Mouse (Mus musculus): Measurements from ENCODE around the gene Mcm2. TPM values are rescaled to one million over a fixed set of nuclear protein-coding genes. Genes with fewer than 3 reads are reported as not detected.

Mcm2 gene
- total and polyA plus RNA-seq, 2 experiments from 2014 or later, result 25.2 to 38.8 TPM

- no peak overlapping the region for H3K4me3 ChIP-seq (ENCODE audit: low read depth, low read length)
- TF ChIP-seq CTCF (IDR thresholded peaks at IDR 0.05; ENCODE audit: low read depth) (no peak), EP300 (IDR thresholded peaks at IDR 0.05; ENCODE audit: low read depth) (no peak)
- ATAC-seq (ENCODE audit: insufficient read depth, low read depth) (peak; percentile 54), DNase-seq (ENCODE audit: low spot score) (peak; percentile 52)
- peaks cover 24% of the 10 kb centered on the region for H3K4me1 ChIP-seq (ENCODE audit: control insufficient read depth, insufficient read depth)
- no peaks in the 10 kb centered on the region for H3K9me3 ChIP-seq (replicated peaks; ENCODE audit: control insufficient read depth, low read length)
- no peaks in the 10 kb centered on the region for H3K27me3 ChIP-seq (ENCODE audit: control insufficient read depth, insufficient read depth, low read length)
- no peak overlapping the region for H3K4me2 ChIP-seq (ENCODE audit: low read depth, low read length)
- WGBS, result 34% methylated on average over 5 of the region's 5 CpGs
- H3K27ac ChIP-seq (ENCODE audit: low read depth), result peak overlapping the region; percentile 67
- no peak overlapping the region for H3K9ac ChIP-seq (replicated peaks; ENCODE audit: low read depth, low read length)
- peaks cover 22% of the 10 kb centered on the region for H3K36me3 ChIP-seq (replicated peaks; ENCODE audit: control insufficient read depth, insufficient read depth, low read length)
These were observed 16.2 kb upstream of the Mcm2 start for GRCm38 (mm10) chr6:88914799-88915198.

GRCm38 (mm10) chr6:88913440-88913839 lies 14.9 kb upstream of the Mcm2 start:
- H3K4me3 ChIP-seq (ENCODE audit: low read depth, low read length), result no peak overlapping the region
- H3K9ac ChIP-seq (replicated peaks; ENCODE audit: low read depth, low read length), result no peak overlapping the region
- no peak overlapping the region for H3K4me2 ChIP-seq (ENCODE audit: low read depth, low read length)
- H3K36me3 ChIP-seq (replicated peaks; ENCODE audit: control insufficient read depth, insufficient read depth, low read length), result peaks cover 29% of the 10 kb centered on the region
- peaks cover 24% of the 10 kb centered on the region for H3K4me1 ChIP-seq (ENCODE audit: control insufficient read depth, insufficient read depth)
- DNase-seq (ENCODE audit: low spot score), result no peak
- H3K27ac ChIP-seq (ENCODE audit: low read depth), result peak overlapping the region; percentile 76
- TF ChIP-seq EP300 (IDR thresholded peaks at IDR 0.05; ENCODE audit: low read depth) (no peak), CTCF (IDR thresholded peaks at IDR 0.05; ENCODE audit: low read depth) (no peak)
- 0 out of 2 replicates have a peak, but pooled peaks have one; percentile 4 for ATAC-seq (ENCODE audit: insufficient read depth, low read depth)
- H3K9me3 ChIP-seq (replicated peaks; ENCODE audit: control insufficient read depth, low read length), result no peaks in the 10 kb centered on the region
- H3K27me3 ChIP-seq (ENCODE audit: control insufficient read depth, insufficient read depth, low read length), result no peaks in the 10 kb centered on the region

- Histone ChIP-seq H3K4me1 (ENCODE audit: control insufficient read depth, insufficient read depth) (peaks cover 24% of the 10 kb centered on the region), H3K27ac (ENCODE audit: low read depth) (peak overlapping the region; percentile 76), H3K4me3 (ENCODE audit: low read depth, low read length) (no peak overlapping the region), H3K4me2 (ENCODE audit: low read depth, low read length) (no peak overlapping the region), H3K36me3 (replicated peaks; ENCODE audit: control insufficient read depth, insufficient read depth, low read length) (peaks cover 33% of the 10 kb centered on the region), H3K9ac (replicated peaks; ENCODE audit: low read depth, low read length) (no peak overlapping the region), H3K9me3 (replicated peaks; ENCODE audit: control insufficient read depth, low read length) (no peaks in the 10 kb centered on the region), H3K27me3 (ENCODE audit: control insufficient read depth, insufficient read depth, low read length) (no peaks in the 10 kb centered on the region)
- ATAC-seq (ENCODE audit: insufficient read depth, low read depth) (peak; percentile 54), DNase-seq (ENCODE audit: low spot score) (no peak)
- TF ChIP-seq CTCF (IDR thresholded peaks at IDR 0.05; ENCODE audit: low read depth) (no peak), EP300 (IDR thresholded peaks at IDR 0.05; ENCODE audit: low read depth) (peak; percentile 74)
- WGBS, result 48% methylated on average over 4 of the region's 4 CpGs
These were observed 14.4 kb upstream of the Mcm2 start for GRCm38 (mm10) chr6:88913022-88913421.

- no peak for ATAC-seq (ENCODE audit: insufficient read depth, low read depth)
- no peak for DNase-seq (ENCODE audit: low spot score)
- Histone ChIP-seq H3K9me3 (replicated peaks; ENCODE audit: control insufficient read depth, low read length) (no peaks in the 10 kb centered on the region), H3K27ac (ENCODE audit: low read depth) (no peak overlapping the region), H3K4me2 (ENCODE audit: low read depth, low read length) (no peak overlapping the region), H3K27me3 (ENCODE audit: control insufficient read depth, insufficient read depth, low read length) (no peaks in the 10 kb centered on the region), H3K9ac (replicated peaks; ENCODE audit: low read depth, low read length) (no peak overlapping the region), H3K36me3 (replicated peaks; ENCODE audit: control insufficient read depth, insufficient read depth, low read length) (peaks cover 42% of the 10 kb centered on the region), H3K4me1 (ENCODE audit: control insufficient read depth, insufficient read depth) (peaks cover 28% of the 10 kb centered on the region), H3K4me3 (ENCODE audit: low read depth, low read length) (no peak overlapping the region)
- 81% methylated on average over 6 of the region's 6 CpGs for WGBS
- no peak for TF ChIP-seq EP300 (IDR thresholded peaks at IDR 0.05; ENCODE audit: low read depth)
- no peak for TF ChIP-seq CTCF (IDR thresholded peaks at IDR 0.05; ENCODE audit: low read depth)
These were observed 10.6 kb upstream of the Mcm2 start for GRCm38 (mm10) chr6:88909151-88909550.

- DNase-seq (ENCODE audit: low spot score) (peak; percentile 88), ATAC-seq (ENCODE audit: insufficient read depth, low read depth) (peak; percentile 21; the same call in 1 of the 2 replicates)
- peaks cover 37% of the 10 kb centered on the region for H3K36me3 ChIP-seq (replicated peaks; ENCODE audit: control insufficient read depth, insufficient read depth, low read length)
- H3K4me1 ChIP-seq (ENCODE audit: control insufficient read depth, insufficient read depth), result peaks cover 34% of the 10 kb centered on the region
- H3K9me3 ChIP-seq (replicated peaks; ENCODE audit: control insufficient read depth, low read length), result no peaks in the 10 kb centered on the region
- WGBS, result 17% methylated on average over 16 of the region's 16 CpGs
- no peak overlapping the region for H3K27ac ChIP-seq (ENCODE audit: low read depth)
- H3K27me3 ChIP-seq (ENCODE audit: control insufficient read depth, insufficient read depth, low read length), result no peaks in the 10 kb centered on the region
- H3K4me3 ChIP-seq (ENCODE audit: low read depth, low read length), result no peak overlapping the region
- H3K4me2 ChIP-seq (ENCODE audit: low read depth, low read length), result 0 out of 2 replicates have a peak overlapping the region, but pooled peaks have one; percentile 3
- TF ChIP-seq EP300 (IDR thresholded peaks at IDR 0.05; ENCODE audit: low read depth) (no peak), CTCF (IDR thresholded peaks at IDR 0.05; ENCODE audit: low read depth) (peak; percentile 91)
- no peak overlapping the region for H3K9ac ChIP-seq (replicated peaks; ENCODE audit: low read depth, low read length)
These were observed 8.0 kb upstream of the Mcm2 start for GRCm38 (mm10) chr6:88906369-88907108.

Measured in heart, postnatal 0 days (tissue).